Mouse (Mus musculus) stomach, postnatal 0 days (tissue): Measurements from ENCODE around the gene Cdhr5. TPM values are rescaled to one million over a fixed set of nuclear protein-coding genes. Genes with fewer than 3 reads are reported as not detected.

Source experiments
- ATAC-seq: fragments of 200-750 bp; cut with Nextera tagmentation; 2 replicates; pipeline ENCODE4 v1.8.0; 2017; ENCODE audit not compliant: low FRiP score, low TSS enrichment
- DNase-seq: peaks from one replicate; pipeline ENCODE4 v3.0.0-alpha.2; 2016; ENCODE audit warnings: low spot score
- H3K27ac ChIP-seq: fragments of 300-500 bp; sonication (generic); replicated peaks from 2 replicates; pipeline ENCODE4 v1.5.1; 2014; ENCODE audit warnings: mild to moderate bottlenecking, control low read depth
- H3K27me3 ChIP-seq: fragments of 300-500 bp; sonication (generic); 2 replicates; pipeline ENCODE4 v1.6.1; 2014; ENCODE audit warnings: low read length; ENCODE audit not compliant: control insufficient read depth, insufficient read depth
- H3K36me3 ChIP-seq: fragments of 300-500 bp; sonication (generic); 2 replicates; pipeline ENCODE4 v1.6.1; 2014; ENCODE audit warnings: low read length, mixed read lengths; ENCODE audit not compliant: control insufficient read depth, insufficient read depth
- H3K4me1 ChIP-seq: fragments of 300-500 bp; sonication (generic); replicated peaks from 2 replicates; pipeline ENCODE4 v1.6.1; 2014; ENCODE audit warnings: antibody characterized with exemption; ENCODE audit not compliant: control insufficient read depth, insufficient read depth
- H3K4me2 ChIP-seq: fragments of 300-500 bp; sonication (generic); replicated peaks from 2 replicates; pipeline ENCODE4 v1.6.1; 2014; ENCODE audit warnings: low read depth, mild to moderate bottlenecking, control low read depth, moderate library complexity
- H3K4me3 ChIP-seq: fragments of 300-500 bp; sonication (generic); 2 replicates; pipeline ENCODE4 v1.5.1; 2014; ENCODE audit warnings: low read depth, low read length, control low read depth
- H3K9ac ChIP-seq: fragments of 300-500 bp; sonication (generic); 2 replicates; pipeline ENCODE4 v1.6.1; 2014; ENCODE audit warnings: mild to moderate bottlenecking, low read length, control low read depth, mixed read lengths
- H3K9me3 ChIP-seq: fragments of 300-500 bp; sonication (generic); 2 replicates; pipeline ENCODE4 v1.6.1; 2016; ENCODE audit warnings: low read length; ENCODE audit not compliant: control insufficient read depth
- CTCF ChIP-seq: IDR thresholded peaks from 2 replicates; pipeline ENCODE4 v1.5.1; 2016; ENCODE audit warnings: antibody characterized with exemption, low read depth, mild to moderate bottlenecking, moderate library complexity
- EP300 ChIP-seq: optimal IDR thresholded peaks from 2 replicates; pipeline ENCODE3; 2016; ENCODE audit warnings: antibody characterized with exemption
- WGBS: fragments of 180-500 bp; shearing (Covaris S2); extraction: QIAGEN DNeasy Blood & Tissue Kit; methylation state at CpG from one replicate; pipeline ENCODE4 v1.1.7; 2014; 5-methylcytosine and 5-hydroxymethylcytosine counted together
- polyA plus RNA-seq: library from polyadenylated mRNA; unstranded; fragments of >200 nt; fragmentation: Nextera tagmentation; extraction: Ambion mirVana; gene quantifications from 2 replicates; pipeline ENCODE4 v1.2.1, GENCODE M21; 2015

Cdhr5 gene
- polyA plus RNA-seq, 1 experiment from 2014 or later, result 2.0 TPM

DNA sequence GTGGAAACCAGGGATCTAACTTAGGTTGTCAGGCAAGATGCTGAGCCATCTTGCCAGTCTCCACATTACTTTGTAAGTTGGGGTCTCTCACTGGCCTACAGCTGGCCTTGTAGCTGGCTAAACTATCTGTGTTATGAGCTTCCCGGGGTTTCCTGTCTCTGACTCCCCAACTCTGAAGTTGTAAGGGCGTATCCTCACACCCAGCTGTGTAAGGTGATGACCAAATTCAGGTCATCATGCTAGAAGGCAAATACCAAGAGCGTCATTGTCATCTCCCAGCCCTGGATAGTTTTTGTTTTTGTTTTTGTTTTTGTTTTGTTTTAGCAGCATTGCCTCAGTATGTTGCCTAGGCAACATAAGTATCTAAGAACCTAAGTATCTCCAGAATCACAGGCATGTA lies 6.0 kb downstream of the Cdhr5 start:
- no peak for ATAC-seq
- no peaks in the 10 kb centered on the region for H3K9me3 ChIP-seq
- TF ChIP-seq CTCF (no peak), EP300 (no peak)
- H3K9ac ChIP-seq, result no peak overlapping the region
- 87% methylated on average over 3 of the region's 3 CpGs for WGBS
- no peaks in the 10 kb centered on the region for H3K36me3 ChIP-seq
- no peaks in the 10 kb centered on the region for H3K4me1 ChIP-seq
- H3K4me3 ChIP-seq, result no peak overlapping the region
- H3K27ac ChIP-seq, result no peak overlapping the region
- H3K27me3 ChIP-seq, result no peaks in the 10 kb centered on the region
- no peak for DNase-seq
- no peak overlapping the region for H3K4me2 ChIP-seq

DNA sequence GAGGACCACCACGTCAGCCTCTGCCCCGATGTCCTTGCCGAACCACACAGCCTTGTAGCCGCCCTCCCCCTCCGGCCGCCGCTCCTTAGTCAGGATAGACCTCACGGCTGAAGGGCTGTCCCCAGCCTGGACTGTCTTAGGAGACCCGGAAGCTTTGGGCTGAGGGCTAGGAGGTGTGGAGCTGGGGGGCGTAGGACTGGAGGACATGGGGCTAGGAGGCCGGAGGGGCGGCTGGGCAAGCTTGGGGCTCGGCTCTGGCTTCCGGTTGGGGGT lies 7.4 kb downstream of the Cdhr5 start:
- no peak overlapping the region for H3K4me3 ChIP-seq
- no peaks in the 10 kb centered on the region for H3K36me3 ChIP-seq
- H3K9ac ChIP-seq, result no peak overlapping the region
- no peak overlapping the region for H3K27ac ChIP-seq
- ATAC-seq, result no peak
- WGBS, result 80% methylated on average over 14 of the region's 14 CpGs
- H3K4me2 ChIP-seq, result no peak overlapping the region
- no peak for DNase-seq
- no peak for TF ChIP-seq EP300
- no peak for TF ChIP-seq CTCF
- H3K4me1 ChIP-seq, result no peaks in the 10 kb centered on the region
- no peaks in the 10 kb centered on the region for H3K27me3 ChIP-seq
- no peaks in the 10 kb centered on the region for H3K9me3 ChIP-seq

DNA sequence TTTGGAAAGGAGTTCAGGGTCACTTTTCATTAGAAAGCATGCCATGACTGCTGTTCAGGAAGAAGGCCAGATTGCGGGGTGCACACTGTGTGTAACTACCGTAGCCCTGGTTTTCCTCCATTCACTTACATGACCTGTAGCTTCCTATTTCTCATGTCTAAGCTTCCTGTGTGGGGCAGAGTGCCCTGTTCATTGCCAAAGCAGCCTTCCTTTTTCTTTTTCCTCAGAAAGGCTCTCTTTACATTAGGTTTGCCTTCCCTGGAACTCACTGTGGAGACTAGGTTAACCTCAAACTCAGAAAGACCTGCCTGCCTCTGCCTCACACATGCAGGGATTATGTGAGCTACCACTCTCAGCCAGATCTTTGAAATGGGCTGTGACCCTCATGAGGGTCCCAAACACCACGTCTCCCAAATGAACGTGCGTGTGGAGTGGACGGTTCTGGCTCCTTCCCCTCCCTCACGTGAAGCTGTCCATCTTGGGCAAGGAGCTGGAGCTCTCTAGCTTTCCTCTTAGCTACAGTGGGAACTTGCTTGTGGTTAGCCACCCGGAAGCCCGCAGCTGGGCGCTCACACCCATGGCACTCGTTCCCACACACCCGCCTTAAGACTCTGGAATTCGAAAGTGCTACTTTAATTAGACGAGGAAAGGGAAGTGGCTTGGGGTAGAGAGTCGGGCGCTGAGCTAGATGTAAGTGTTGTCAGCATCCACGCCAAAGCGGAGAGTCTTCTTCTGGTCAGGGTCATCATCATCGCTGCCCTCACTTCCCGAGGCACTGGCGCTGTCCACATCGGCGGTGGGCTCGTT lies 7.9 kb downstream of the Cdhr5 start:
- no peak overlapping the region for H3K4me2 ChIP-seq
- ATAC-seq, result no peak
- no peak overlapping the region for H3K9ac ChIP-seq

DNA sequence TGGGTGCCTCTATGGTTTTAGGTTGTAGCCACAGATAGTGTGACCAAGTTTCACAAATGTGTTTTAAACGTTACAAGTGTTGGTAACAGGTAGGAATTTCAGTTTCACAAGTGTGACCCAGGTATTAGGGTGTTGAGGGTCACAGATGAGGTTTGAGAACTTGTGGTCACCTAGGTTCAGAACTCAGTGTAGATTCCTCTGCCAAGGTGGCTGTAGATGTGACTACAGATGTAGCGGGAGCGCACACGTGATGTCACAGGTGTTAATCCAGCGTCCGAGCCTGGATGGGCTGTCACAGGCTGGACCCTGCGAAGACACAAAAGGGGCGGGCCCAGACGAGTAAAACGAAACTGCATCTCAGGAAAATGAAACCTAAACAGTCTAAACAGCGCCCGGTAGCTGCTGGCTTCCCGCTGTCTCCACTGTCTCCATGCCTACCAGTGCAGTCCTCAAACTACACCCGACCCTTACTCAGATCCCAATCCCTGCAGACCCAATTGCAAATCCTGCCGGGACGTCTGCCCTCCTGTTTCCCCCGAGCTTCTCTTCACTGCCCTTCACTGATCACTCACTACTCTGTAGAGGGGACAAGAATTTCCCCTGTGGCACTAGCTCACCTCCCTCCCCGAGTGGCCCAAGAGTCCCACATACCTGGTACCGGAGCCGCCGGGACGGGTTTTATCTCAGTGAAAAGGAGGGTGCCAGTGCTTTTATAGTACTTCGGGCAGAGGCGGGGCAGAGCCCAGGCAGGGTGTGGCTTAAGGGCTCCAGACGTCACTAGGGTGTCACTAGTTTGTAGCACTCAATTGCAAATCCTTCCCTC lies 10.6 kb downstream of the Cdhr5 start, which contains the start of gene Irf7:
Gene Irf7 (minus strand): TSS at position 743 of the 823 bp plus-strand sequence.
- peak within 1 kb of the TSS; percentile 84 for H3K27ac ChIP-seq
- peak; percentile 84 for DNase-seq
- TF ChIP-seq EP300 (no peak), CTCF (no peak)
- ATAC-seq, result peak; percentile 83
- H3K4me1 ChIP-seq, result no peaks in the 10 kb centered on the region
- peaks cover 27% of the 10 kb centered on the region for H3K36me3 ChIP-seq
- no peaks in the 10 kb centered on the region for H3K27me3 ChIP-seq
- H3K9ac ChIP-seq, result peak within 1 kb of the TSS; percentile 75
- 7% methylated on average over 25 of the region's 25 CpGs for WGBS
- peak within 1 kb of the TSS; percentile 71 for H3K4me3 ChIP-seq
- no peaks in the 10 kb centered on the region for H3K9me3 ChIP-seq
- peak within 1 kb of the TSS; percentile 86 for H3K4me2 ChIP-seq

More for the DNA sequence above, 7.9 kb downstream of the Cdhr5 start:
- no peak for DNase-seq
- peaks cover 2% of the 10 kb centered on the region; the same call in 1 of the 2 replicates for H3K36me3 ChIP-seq
- H3K4me1 ChIP-seq, result no peaks in the 10 kb centered on the region
- TF ChIP-seq EP300, result no peak
- no peak for TF ChIP-seq CTCF
- WGBS, result 67% methylated on average over 24 of the region's 24 CpGs
- H3K27me3 ChIP-seq, result no peaks in the 10 kb centered on the region
- H3K9me3 ChIP-seq, result no peaks in the 10 kb centered on the region
- no peak overlapping the region for H3K27ac ChIP-seq
- H3K4me3 ChIP-seq, result no peak overlapping the region

DNA sequence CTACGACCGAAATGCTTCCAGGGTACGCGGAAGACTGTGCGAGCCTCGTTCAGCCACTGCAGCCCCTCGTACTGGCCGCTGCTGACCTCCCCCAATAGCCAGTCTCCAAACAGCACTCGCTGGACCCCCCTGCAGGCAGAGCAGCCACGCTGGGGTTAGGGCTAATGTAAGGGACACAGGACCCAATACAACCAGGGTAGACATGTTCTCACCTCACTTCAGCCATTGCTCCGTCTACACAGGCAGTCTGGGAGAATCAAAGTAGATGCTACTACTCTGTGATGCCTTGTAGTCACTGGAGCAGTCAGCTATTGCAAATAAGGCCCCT lies 11.2 kb downstream of the Cdhr5 start:
- 34% methylated on average over 11 of the region's 11 CpGs for WGBS
- Histone ChIP-seq H3K27me3 (no peaks in the 10 kb centered on the region), H3K4me3 (peak overlapping the region; percentile 71), H3K4me2 (peak overlapping the region; percentile 86), H3K27ac (no peak overlapping the region), H3K9me3 (no peaks in the 10 kb centered on the region), H3K9ac (no peak overlapping the region), H3K4me1 (no peaks in the 10 kb centered on the region), H3K36me3 (peaks cover 32% of the 10 kb centered on the region)
- TF ChIP-seq EP300 (no peak), CTCF (no peak)
- ATAC-seq (no peak), DNase-seq (no peak)
